Mouse (Mus musculus) retina, postnatal 7 days (tissue): ENCODE results near the gene Apol6.
A peak's percentile ranks its signal among the peaks of the same experiment; 100 is the strongest.

Source experiments
- DNase-seq: peaks from one replicate; pipeline ENCODE4 v3.0.0-alpha.2; 2012; ENCODE audit warnings: low read depth, low spot score

Apol6 gene

GRCm38 (mm10) chr15:77044597-77045320 lies at the start of gene Apol6:
Apol6 (plus strand) TSS chr15:77044729.
- no peak for DNase-seq

GRCm38 (mm10) chr15:76998048-76998447 lies 46.5 kb upstream of the Apol6 start:
- no peak for DNase-seq

DNA sequence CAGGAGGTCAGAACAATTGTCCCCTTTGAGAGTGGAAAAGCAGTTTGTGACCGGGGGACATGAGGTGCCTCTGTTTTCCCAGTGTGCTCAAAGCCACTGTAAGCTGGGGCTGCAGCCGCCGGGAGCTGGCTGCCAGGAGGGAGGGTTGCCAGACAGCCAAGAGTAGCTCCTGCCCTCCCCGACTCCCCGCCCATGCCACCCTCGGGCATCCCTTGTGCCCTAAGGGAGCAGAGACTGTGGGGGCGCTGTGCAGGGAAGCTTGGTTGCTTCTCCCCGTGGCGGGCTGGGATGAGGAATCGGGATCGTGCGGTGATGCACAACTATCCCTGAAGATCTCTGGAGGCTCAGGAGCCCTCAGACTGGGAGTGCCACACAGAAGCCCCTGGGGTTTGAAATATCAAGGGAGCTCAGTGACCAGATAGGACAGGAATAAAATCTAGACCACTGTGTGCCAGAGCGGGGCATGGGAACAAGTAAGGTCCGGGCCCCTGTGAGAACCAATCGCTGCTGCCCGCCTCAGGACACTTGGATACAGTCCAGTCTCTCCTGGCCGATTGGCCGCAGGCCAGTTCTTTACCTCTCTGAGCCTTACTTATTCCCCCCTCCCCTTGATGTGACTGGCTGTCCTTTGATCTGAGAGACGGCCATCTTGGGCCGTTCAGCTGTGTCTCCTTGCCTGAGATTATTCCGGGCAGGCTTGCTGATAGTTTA lies 45.5 kb upstream of the Apol6 start:
- no peak for DNase-seq

DNA sequence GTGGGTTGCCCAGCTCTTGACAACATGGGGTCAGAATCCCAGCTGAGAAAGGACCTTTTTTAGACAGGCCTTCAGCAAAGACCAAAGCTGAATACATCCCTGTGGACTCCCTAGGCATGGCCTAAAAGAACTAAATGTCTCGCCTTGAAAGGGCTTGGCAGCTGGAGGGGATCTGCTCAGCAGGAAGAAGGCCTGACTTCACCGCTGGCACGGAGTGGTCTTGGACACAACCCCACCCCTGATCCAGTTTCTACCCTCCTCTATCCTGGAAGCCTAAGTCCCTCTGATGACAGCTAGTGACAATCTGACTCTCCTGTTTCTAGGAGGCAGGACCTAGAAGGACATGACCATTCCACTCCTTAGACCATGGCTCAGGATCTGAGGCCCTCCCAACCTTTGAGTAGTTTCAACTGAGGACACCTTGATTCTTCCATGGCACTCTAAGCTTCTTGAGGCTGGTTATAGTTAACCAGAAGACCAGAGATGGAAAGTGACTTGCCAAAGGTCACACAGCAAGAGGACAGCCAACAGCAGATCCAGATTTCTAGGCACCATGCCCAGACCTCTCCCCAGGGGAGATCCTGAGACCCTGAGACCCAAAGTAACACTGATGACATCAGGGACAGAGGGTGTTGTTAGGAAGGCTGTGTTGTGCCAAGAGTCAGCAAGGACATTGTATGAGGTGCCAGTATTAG lies 41.2 kb upstream of the Apol6 start:
- DNase-seq: no peak

DNA sequence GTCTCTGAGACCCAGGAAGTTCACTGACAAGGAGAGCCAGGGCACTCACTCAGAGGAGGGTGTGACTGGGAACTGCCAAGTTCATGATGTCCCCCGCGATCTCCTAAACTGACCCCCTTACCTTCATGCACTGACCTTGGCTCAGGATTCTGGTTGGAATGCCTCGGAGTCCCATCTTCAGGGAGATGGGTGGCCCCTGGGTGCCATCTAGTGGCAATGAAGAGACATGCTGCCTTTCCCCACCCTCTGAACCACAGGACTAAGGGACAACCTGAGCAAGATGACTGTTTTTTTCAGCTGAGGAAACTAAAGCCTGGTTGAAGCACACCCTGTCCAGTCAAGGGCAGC lies 40.7 kb upstream of the Apol6 start:
- DNase-seq: peak; percentile 50

DNA sequence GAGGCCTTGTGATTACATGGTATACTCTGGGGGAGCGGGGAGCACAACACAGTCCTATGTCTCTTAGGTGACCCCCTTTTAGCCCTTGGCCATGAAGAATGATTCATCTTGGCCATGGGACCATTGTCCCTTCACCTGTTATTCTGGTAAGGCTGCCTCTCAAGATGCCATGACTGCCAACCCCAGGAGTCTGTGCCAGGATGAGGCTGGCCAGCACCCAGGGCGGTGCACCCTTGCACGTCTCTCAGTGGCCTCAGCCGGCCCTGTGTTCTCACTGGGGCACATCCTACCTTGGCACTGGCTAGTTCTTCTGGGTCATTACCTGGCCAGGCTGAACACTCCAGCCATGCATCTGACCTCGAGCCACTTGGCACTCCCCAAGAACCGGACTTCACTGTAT lies 35.7 kb upstream of the Apol6 start:
- no peak for DNase-seq

GRCm38 (mm10) chr15:77013753-77014241 lies 30.7 kb upstream of the Apol6 start:
- no peak for DNase-seq

- no peak for DNase-seq
These were observed 30.1 kb upstream of the Apol6 start for GRCm38 (mm10) chr15:77014431-77014830.

GRCm38 (mm10) chr15:77014985-77015384 lies 29.5 kb upstream of the Apol6 start:
- no peak for DNase-seq

DNA sequence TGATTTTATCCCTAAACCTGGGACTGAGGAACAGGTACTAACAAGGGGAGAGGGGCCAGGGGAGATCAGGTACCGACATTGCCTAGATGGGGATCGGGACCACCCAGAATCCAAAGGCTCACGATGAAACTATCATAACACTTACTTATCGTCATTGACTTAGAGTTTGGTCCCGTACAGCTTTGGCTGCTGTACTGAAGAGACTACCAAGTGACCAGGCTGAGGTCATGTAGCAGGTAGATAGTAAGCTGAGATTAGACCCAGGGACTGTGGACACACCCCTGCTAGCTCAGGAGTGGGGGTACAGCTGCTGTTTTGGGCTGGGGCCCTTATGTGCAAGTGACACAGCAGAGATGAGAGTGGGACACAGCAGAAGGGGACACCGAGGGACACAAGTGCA lies 28.0 kb upstream of the Apol6 start:
- DNase-seq: no peak

DNA sequence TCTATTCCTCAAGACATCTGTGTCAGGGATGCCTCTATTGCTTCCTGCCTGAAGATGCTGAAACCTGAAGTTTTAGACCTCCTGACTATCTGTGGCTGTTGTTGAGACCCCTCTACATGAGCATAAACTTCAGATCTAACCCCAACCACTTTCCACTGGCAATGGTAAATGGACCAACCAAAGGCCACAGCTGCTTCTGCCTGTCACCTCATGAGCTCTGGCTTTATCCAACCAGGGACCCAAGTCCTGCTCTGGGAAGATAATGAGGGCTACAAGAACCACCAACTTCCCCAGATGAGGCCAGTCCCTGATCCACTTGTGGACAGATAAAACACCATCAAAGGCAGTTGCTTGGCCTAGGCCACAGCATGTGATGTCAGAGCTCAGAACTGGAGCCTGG lies 26.6 kb upstream of the Apol6 start:
- no peak for DNase-seq

DNA sequence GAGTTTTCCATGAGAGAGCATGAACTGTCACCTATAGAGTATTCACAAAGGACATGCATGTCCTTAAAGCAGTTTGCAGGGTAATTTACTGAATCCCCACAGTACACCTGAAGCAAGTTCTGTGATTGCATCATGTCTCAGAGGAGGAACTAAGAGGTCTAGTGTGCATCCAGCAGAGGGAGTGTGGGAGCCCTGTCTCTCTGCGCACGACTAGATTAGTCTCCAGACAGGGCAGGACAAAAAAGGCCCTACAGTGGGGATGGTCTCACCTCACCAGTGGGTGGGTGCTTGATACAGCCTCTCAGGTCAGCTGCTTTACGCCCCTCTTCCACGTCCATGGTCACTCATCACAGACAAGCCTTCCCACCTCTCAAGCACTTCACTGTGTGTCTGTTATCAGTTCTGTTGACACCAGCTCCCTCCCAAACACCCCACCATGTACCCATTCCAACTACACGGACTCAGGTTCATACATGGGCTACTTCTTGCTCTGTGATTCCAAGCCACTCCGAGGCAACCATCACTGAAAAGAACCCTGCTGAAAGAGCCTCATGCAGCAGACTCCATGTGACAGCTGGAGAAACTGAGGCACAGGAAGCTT lies 25.7 kb upstream of the Apol6 start:
- no peak for DNase-seq

DNA sequence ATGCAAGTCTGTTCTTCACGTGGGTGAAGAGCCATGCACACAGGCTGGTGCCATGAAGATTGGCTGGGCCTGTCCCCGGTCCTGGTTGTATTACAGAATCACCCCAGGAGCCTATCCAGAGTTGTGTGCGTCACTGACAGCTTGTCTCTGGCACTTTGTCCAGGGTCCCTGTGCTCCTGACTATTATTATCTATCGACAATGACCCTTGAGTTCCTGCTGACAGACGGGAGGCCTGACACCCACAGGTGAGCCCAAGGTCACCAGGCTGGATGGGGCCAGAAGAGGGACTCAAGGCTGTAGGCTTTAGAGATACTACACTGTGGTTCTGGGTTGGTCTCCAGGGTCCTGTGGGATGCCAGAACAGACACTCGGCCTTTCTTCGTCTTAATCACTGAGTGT lies 25.0 kb upstream of the Apol6 start:
- no peak for DNase-seq

- DNase-seq: no peak
These were observed 24.4 kb upstream of the Apol6 start for GRCm38 (mm10) chr15:77020136-77020535.

GRCm38 (mm10) chr15:77021056-77021455 lies 23.5 kb upstream of the Apol6 start:
- no peak for DNase-seq

DNA sequence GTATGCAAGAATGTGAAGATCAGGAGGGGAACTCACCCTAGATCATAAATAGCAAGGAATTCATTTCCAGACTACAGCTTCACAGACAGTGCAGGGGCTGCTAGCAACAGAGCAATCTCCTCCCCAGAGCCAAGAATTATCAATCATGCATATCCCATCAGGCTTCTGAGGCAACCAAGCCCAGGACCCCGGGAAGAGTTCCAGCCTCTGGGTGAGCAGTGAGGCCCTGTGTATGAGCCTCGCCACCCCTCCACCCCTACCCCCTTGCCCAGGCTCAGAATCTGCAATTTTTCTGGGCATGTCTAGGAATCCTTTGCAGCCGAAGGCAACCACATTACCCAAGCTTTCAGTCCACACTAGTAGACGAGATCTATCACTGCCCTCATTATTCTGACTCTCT lies 22.7 kb upstream of the Apol6 start:
- no peak for DNase-seq

- no peak for DNase-seq
These were observed 22.1 kb upstream of the Apol6 start for GRCm38 (mm10) chr15:77022401-77022957.

DNA sequence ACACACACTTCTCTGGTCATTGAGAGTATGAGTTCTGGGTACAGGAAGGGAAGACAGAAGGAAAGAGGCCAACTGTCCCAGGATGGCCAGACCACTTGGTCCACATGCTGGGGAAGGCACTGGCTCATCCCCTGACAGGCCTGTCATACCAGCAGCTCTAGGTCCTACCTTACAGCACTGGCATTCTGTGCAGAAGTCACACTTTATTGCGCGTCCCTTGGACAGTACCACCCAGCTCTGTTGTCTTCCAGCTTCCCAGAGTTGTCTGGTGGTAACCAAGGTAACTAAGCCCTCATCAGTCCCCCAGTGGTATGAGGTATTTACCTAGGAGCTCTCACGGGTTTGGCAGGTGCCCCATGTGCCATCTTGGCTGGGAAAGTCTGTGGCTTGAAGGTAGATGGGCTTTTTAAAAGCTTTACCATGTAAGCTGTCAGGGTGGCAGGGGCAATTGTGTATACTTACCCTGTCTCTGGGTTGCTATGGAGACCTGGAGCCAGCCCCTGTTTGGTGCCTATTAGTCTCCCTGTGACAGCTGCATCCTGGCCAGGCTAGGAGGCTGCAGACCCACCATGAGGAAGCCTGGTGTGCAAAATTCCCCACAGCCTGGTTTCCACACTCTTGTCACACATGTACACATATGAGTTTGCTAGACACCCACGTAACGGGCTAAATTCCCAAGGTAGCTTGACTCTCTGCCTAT lies 18.5 kb upstream of the Apol6 start:
- no peak for DNase-seq

DNA sequence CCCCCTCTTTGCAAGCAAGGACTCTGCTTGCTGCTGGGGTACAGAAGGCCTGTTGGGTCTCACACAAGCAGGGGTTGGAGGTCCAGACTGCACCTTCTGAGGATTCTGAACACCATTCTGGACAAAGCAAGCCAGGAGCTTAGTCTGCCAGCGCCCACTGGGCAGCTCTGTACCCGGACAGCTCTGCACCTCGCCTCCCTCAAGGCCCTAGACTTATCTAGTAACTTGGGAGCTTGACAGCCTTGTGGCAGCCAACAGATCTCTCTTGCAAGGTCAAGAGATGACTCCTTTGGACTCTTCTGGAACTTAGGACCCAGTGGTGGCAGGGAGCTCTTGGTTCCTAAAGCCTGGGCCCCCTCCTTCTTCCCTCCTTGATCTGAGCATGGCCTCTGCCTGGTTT lies 17.4 kb upstream of the Apol6 start:
- DNase-seq: no peak

DNA sequence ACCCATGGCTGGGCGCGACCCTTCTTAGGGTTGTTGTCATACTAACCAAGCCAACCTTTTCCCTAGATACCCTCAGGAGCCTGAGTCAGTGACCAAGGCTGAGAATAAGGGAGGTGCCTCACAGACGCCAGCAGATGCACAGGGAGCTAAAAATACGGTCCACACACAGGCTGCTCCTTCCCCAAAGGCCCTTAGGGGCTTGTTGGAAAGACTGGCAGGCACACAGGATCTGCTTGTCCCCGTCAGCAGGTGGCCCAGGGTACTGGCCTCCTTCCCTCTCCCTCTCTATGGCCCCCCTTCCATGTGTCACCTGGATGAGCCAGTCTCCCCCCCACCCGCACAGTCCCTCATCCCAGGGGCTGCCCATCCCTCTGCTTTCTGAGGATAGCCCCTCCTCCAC lies 16.9 kb upstream of the Apol6 start:
- no peak for DNase-seq

DNA sequence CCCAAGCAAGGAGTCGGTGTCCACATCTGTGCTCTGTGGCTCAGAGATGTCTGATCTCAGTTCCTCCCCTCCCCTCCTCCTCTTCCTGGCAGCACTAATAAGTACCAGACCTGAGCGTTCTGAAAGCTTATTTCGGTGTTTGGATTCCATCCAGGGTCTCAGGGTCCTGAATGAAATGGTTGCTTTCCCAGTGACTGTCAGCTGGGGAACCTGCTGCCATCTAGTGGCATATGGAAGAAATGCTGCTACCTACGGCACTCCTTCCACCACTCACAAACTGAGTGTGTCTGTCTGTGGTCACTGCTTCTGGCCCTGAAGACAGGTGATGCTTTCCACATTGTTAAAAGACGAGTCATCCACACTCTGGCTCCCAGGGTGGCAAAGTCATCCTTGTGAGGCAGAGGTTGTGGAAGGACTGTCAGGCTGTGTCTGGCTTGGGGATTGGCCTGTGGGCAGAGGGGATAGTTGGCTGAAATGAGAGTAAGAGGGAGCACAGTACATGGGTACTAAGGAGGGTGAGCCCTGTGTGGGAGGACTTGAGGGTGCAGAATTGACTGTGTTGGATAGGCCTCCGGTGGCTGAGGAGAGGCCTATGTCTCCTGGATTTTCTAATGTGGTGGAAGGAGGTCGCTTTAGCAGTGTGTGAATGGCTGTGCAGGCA lies 15.1 kb upstream of the Apol6 start:
- peak; percentile 71 for DNase-seq
